Mouse (Mus musculus): ENCODE measurements around the gene Cphx3. TPM values are rescaled to one million over a fixed set of nuclear protein-coding genes. Genes with fewer than 3 reads are reported as not detected.
A peak's percentile ranks its signal among the peaks of the same experiment; 100 is the strongest.
"Not testable (repeated sequence)": the region's sequence is repeated elsewhere in the genome, so short reads cannot be mapped to it uniquely, and the experiment has no call there.

Cphx3 gene
- polyA plus RNA-seq, 1 experiment from 2014 or later, result not detected

DNA sequence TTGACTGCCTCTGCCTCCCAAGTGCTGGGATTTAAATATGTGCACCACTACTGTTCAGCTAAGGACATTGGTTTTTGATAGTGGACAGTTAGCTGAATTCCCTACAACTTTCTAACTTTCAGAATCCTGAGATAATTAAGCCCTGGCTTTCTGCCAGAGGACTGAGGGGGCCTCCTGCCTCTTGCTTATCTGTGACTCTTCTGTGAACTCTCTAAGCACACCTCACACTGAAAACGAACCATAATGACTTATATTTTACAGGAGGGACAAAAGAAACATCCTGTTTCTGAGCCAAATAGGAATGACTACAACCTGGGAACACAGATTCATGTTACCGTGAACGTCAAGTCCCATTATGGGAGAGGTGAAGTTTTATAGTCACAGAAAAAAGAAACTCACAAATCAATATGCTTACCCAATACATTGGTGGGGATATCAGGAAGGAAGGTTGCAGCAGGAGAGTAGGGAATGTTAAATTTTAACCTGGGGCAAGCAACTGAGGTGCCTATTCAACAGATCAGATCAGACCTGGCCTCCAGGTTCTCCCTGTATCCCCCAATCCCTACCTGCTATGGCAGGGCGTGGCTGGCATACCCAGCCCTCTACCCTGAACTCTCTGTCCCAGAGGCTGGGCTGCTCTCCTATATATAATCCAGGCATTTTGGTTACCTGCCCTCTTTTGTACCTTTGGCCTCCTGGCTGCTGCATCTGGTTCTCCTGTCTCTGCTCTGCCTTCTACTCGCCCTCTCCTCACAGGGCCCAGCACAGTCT is 5.3 kb upstream of the Cphx3 start:
- DNase-seq; H3K27ac ChIP-seq; H3K4me3 ChIP-seq (replicated peaks); H3K9ac ChIP-seq; H3K36me3 ChIP-seq; H3K27me3 ChIP-seq; H3K9me3 ChIP-seq (replicated peaks); H3K4me1 ChIP-seq (replicated peaks); H3K4me2 ChIP-seq: not testable (repeated sequence)
- ATAC-seq (ENCODE audit: low read depth), result peak; percentile 70
- WGBS (ENCODE audit: insufficient replicate concordance), result no CpG with 5 or more reads among the region's 5 CpGs

DNA sequence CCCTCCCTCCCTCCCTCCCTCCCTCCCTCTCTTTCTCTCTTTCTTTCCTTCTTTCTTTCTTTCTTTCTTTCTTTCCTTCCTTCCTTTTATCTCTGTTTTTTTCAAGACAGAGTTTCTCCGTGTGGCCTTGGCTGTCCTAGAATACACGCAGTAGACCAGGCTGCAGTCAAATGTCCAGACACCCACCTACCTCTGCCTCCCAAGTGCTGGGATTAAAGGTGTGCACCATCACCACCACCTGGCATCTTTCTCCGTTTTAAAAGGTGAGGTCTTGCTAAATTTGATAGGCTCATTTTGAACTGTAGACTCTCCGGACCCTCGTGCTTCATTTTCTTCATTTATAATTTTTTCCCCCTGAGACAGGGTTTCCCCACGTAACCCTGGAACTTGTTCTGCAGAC is 881 bp upstream of the Cphx3 start, which contains the start of gene Cphx2:
Gene Cphx2 (plus strand): TSS at position 301 of the 400 bp plus-strand sequence.
- not testable (repeated sequence) for H3K9me3 ChIP-seq (replicated peaks); H3K27ac ChIP-seq; H3K36me3 ChIP-seq; H3K4me3 ChIP-seq (replicated peaks); H3K9ac ChIP-seq; DNase-seq; ATAC-seq (ENCODE audit: low read depth); H3K4me2 ChIP-seq; H3K4me1 ChIP-seq (replicated peaks); H3K27me3 ChIP-seq
- no CpG with 5 or more reads among the region's 6 CpGs for WGBS (ENCODE audit: insufficient replicate concordance)

DNA sequence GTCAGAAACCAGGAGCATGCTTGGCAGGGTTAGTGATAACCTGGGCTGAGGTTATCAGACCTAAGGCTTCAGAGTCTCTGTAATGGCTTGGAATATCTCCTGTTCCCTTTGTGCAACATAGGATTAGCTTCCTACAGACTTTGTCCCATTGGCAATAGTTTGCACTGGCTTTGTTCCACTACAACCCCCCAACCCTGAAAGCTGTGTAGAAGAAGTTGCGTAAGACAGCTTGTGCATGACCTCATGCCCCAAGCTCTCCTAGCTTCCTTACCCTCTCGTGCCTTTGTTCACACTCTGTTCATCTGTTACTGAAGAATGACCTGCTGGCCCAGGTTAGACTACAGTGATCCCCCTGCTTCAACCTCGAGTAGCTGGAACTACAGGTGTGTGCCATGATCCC is 15.5 kb downstream of the Cphx3 start:
- H3K4me2 ChIP-seq; H3K4me3 ChIP-seq (replicated peaks); H3K36me3 ChIP-seq; DNase-seq; H3K27ac ChIP-seq; ATAC-seq (ENCODE audit: low read depth); H3K9ac ChIP-seq; H3K27me3 ChIP-seq; H3K4me1 ChIP-seq (replicated peaks); H3K9me3 ChIP-seq (replicated peaks): not testable (repeated sequence)
- no CpG with 5 or more reads among the region's 3 CpGs for WGBS (ENCODE audit: insufficient replicate concordance)

DNA sequence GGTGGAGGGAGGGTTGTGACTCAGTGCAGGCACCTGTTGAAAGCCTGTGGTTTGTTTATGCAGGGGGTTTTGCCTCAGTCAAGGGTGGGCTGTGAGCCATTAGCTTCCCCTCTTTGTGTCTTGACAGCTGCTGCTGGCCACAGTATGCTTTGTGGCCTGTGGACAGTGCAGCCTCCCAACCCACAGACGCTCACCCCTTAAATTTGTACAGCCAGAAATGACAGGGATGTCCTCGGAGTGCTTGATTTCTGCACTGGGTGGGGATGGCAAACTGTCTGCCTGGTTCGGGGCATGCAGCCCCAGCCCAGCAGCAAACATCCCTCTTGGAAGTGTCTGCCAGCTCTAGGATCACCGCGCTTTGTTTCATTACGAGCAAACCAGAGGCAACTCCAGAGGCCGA is 36.1 kb downstream of the Cphx3 start, which contains the start of gene Duxbl2:
Gene Duxbl2 (plus strand): TSS at position 200 of the 400 bp plus-strand sequence.
- not testable (repeated sequence) for H3K4me1 ChIP-seq (replicated peaks); H3K36me3 ChIP-seq; H3K27me3 ChIP-seq; H3K27ac ChIP-seq; DNase-seq; H3K4me2 ChIP-seq; ATAC-seq (ENCODE audit: low read depth); H3K9me3 ChIP-seq (replicated peaks); H3K9ac ChIP-seq; H3K4me3 ChIP-seq (replicated peaks)
- WGBS (ENCODE audit: insufficient replicate concordance), result no CpG with 5 or more reads among the region's 7 CpGs

DNA sequence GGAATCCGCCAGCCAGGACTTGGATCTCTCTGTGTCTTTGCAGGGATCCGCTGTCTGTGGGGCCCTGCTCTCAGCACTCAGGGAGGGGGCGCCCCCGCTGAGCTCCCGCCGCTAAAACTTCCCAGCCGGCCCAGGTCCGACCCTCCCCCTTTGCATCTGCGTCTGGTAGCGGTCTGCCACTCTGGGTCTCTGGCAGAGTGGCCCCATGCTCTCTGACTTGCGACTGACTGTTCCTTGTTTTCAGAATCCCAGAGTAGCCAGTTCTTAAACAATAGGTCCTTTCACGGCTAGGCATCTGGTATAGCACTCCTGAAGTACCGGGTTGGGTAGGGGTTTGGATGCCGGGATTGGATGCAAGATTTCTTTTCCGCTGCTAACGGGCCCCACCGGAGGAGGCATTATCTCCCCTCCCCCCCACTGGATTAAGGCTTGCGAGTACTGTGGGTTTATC is 36.5 kb downstream of the Cphx3 start:
- not testable (repeated sequence) for H3K9ac ChIP-seq; H3K4me2 ChIP-seq; H3K36me3 ChIP-seq; ATAC-seq (ENCODE audit: low read depth); H3K27me3 ChIP-seq; H3K4me3 ChIP-seq (replicated peaks); H3K4me1 ChIP-seq (replicated peaks); H3K9me3 ChIP-seq (replicated peaks); H3K27ac ChIP-seq; DNase-seq
- no CpG with 5 or more reads among the region's 18 CpGs for WGBS (ENCODE audit: insufficient replicate concordance)

DNA sequence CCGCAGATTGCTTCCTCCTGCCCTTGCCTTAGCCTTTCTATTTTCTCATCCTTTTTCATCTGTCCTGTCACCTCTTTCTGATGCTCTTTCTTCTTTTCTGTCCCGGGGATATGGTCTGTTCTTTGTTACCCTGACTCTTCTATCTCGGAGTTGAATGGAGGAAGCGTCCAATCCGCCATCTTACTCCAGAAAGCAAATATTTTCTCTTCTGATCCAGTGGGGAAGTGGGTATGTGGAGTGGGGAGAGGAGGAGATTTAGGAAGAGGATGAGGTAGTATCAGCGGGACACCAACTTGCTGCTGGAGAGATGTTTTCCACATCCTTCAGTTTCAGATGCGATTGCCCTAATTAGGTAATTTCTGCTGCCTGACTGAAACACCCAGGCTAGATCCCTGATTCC is 37.0 kb downstream of the Cphx3 start:
- H3K36me3 ChIP-seq, result not testable (repeated sequence)
- WGBS (ENCODE audit: insufficient replicate concordance), result no CpG with 5 or more reads among the region's 7 CpGs

DNA sequence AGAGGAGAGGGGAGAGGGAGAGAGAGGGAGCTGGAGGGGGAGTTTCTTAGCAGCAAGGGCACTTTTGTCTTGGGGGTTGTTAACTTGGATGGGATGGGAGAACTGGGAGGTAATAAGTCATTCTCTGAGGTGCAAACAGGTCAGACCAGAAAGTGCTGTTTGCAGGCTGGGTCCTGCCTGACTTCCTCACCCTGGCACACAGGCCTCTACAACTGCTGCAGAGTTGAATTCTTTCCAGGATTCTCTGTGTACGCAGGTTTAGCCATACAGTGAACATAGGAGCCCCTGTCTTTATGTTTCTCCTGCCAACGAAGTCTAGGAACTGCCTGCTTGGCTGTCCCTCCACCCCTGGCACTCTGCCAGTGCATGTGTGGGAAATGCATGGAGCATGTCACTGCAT is 65.0 kb downstream of the Cphx3 start:
- not testable (repeated sequence) for H3K27me3 ChIP-seq; DNase-seq; ATAC-seq (ENCODE audit: low read depth); H3K27ac ChIP-seq; H3K4me3 ChIP-seq (replicated peaks); H3K4me2 ChIP-seq; H3K4me1 ChIP-seq (replicated peaks); H3K9ac ChIP-seq; H3K36me3 ChIP-seq; H3K9me3 ChIP-seq (replicated peaks)
- no CpG with 5 or more reads among the region's 2 CpGs for WGBS (ENCODE audit: insufficient replicate concordance)

More for the DNA sequence above, 37.0 kb downstream of the Cphx3 start:
- not testable (repeated sequence) for ATAC-seq (ENCODE audit: low read depth); H3K4me2 ChIP-seq; H3K27me3 ChIP-seq; DNase-seq; H3K27ac ChIP-seq; H3K4me3 ChIP-seq (replicated peaks); H3K9me3 ChIP-seq (replicated peaks); H3K4me1 ChIP-seq (replicated peaks); H3K9ac ChIP-seq

DNA sequence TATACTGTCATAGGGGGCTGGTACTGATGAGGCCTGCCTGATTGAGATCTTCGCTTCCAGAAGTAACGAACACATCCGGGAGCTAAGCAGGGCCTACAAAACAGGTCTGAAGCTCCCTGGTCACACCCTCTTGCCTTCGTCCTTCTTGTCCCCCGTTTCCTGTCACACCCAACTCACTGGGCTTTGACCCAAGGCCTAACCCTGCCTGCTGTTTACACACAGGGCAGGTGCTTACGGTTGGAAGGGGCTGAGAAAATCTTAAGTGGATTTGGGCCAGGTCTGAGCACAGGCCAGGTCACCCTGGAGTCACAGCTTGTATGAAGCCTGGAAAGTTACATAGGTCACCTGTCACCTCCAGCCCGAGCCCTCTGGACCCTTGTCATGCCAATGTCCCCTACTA is 73.9 kb downstream of the Cphx3 start:
- not testable (repeated sequence) for H3K36me3 ChIP-seq; H3K4me1 ChIP-seq (replicated peaks); H3K9me3 ChIP-seq (replicated peaks); H3K4me2 ChIP-seq; H3K9ac ChIP-seq; ATAC-seq (ENCODE audit: low read depth); H3K4me3 ChIP-seq (replicated peaks); H3K27me3 ChIP-seq; H3K27ac ChIP-seq; DNase-seq
- no CpG with 5 or more reads among the region's 7 CpGs for WGBS (ENCODE audit: insufficient replicate concordance)

DNA sequence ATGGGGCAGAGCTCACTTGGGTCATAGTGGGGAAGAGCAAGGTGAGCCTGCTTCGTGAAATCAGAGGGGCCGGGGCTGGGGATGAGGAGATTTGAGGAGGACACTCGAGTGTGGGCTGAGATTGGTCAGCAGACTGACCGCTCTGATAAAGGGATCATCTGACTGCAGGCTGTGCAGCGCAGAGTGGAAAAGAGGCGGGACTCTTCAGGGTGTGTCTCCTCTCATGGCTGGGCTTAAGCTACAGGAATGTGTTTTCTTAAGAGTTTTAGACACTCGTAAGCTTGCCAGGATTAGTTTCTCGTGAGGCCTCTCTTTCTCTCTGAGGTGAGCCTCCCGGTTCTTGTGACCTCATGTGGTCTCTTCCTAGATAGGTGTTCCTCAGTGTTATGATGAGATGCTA is 79.1 kb downstream of the Cphx3 start:
- WGBS (ENCODE audit: insufficient replicate concordance), result no CpG with 5 or more reads among the region's 9 CpGs

DNA sequence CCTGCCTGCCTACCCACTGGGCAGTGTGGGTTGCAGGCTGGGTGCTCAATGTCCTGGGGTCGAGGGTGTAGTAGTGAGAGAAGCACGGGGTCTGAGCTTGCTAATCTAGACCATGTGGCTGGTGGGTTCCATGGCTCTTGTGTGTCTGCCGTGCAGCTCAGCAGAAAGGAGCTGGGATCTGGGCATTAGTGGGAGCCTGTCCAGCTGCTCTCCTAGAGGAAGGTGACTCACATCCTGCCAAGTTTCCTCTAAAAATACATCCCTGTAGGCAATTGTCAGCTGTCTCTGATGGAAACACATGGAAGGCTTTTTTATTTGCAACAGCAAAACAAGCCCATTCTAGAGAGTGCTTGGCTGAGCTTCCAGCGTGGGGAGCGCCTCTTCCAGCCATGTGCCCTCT is 80.3 kb downstream of the Cphx3 start:
- not testable (repeated sequence) for H3K4me1 ChIP-seq (replicated peaks); H3K27ac ChIP-seq; DNase-seq; H3K27me3 ChIP-seq; H3K9ac ChIP-seq; H3K4me2 ChIP-seq; H3K36me3 ChIP-seq; H3K9me3 ChIP-seq (replicated peaks); ATAC-seq (ENCODE audit: low read depth); H3K4me3 ChIP-seq (replicated peaks)
- WGBS (ENCODE audit: insufficient replicate concordance), result no CpG with 5 or more reads among the region's 5 CpGs

More for the DNA sequence above, 79.1 kb downstream of the Cphx3 start:
- not testable (repeated sequence) for H3K36me3 ChIP-seq; H3K9ac ChIP-seq; H3K9me3 ChIP-seq (replicated peaks); H3K27ac ChIP-seq; H3K4me2 ChIP-seq; H3K4me3 ChIP-seq (replicated peaks); DNase-seq; H3K27me3 ChIP-seq; ATAC-seq (ENCODE audit: low read depth); H3K4me1 ChIP-seq (replicated peaks)

DNA sequence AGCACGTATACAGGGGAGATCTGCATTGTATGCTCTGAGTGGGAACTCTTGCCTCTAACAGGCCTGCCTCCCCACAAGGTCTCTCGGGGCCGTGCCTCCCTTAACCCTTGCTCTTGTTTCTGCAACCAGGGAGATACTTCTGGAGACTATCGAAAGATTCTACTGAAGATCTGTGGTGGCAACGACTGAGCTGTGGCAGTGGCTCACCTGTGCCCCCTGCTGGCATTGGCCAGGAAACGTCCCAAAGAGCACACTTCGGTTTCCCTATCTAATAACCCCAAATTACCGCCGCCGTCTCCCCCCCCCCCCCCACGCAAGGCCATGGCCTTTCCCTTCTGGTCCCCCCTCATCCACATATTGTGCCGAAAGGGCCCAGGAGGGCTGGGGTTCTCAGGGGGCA is 83.2 kb downstream of the Cphx3 start:
- ATAC-seq (ENCODE audit: low read depth); H3K4me3 ChIP-seq (replicated peaks); H3K27ac ChIP-seq; H3K4me2 ChIP-seq; DNase-seq; H3K4me1 ChIP-seq (replicated peaks); H3K27me3 ChIP-seq; H3K36me3 ChIP-seq; H3K9me3 ChIP-seq (replicated peaks); H3K9ac ChIP-seq: not testable (repeated sequence)
- WGBS (ENCODE audit: insufficient replicate concordance), result no CpG with 5 or more reads among the region's 12 CpGs

DNA sequence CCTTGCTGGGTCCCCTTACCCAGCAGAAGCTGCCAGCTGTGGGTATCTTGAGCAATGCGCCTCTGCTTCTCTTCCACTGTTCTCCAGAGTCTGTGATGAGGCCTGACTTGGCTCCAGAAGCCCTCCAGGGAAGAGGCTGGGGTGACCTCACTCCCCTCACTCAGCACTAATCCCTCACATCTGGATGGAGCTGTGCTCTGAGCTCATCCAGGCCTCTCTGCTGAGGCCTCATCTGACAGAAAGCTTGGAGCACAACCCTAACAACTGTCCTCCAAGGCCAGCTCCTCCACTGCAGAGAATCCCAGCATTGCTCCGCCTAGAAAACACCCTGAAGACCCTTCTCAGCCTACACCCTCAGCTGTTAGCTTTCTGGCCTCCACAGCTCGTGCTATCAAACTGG is 91.9 kb downstream of the Cphx3 start:
- DNase-seq; H3K4me2 ChIP-seq; H3K36me3 ChIP-seq; H3K9ac ChIP-seq; ATAC-seq (ENCODE audit: low read depth); H3K4me1 ChIP-seq (replicated peaks); H3K4me3 ChIP-seq (replicated peaks); H3K27me3 ChIP-seq; H3K27ac ChIP-seq; H3K9me3 ChIP-seq (replicated peaks): not testable (repeated sequence)
- no CpG with 5 or more reads among the region's 3 CpGs for WGBS (ENCODE audit: insufficient replicate concordance)

Data from liver, embryonic 13.5 days (tissue).